Mouse (Mus musculus): ENCODE measurements around the gene 1700018B08Rik. TPM values are rescaled to one million over a fixed set of nuclear protein-coding genes. Genes with fewer than 3 reads are reported as not detected.
A peak's percentile ranks its signal among the peaks of the same experiment; 100 is the strongest.

1700018B08Rik gene
- polyA plus RNA-seq, 1 experiment from 2014 or later = not detected

- H3K27me3 ChIP-seq = no peaks in the 10 kb centered on the region
These were observed 34.7 kb upstream of the 1700018B08Rik start, which contains the start of gene Fbxo31 for GRCm38 (mm10) chr8:121578676-121579451. Gene Fbxo31 (minus strand): TSS chr8:121578806.

GRCm38 (mm10) chr8:121577751-121578675, 33.9 kb upstream of the 1700018B08Rik start:
- 2% methylated on average over 38 of the region's 44 CpGs for WGBS
- peaks cover 43% of the 10 kb centered on the region for H3K4me1 ChIP-seq
- H3K27ac ChIP-seq = peak overlapping the region; percentile 76

More at GRCm38 (mm10) chr8:121578676-121579451, 34.7 kb upstream of the 1700018B08Rik start, which contains the start of gene Fbxo31:
- H3K4me3 ChIP-seq = peak within 1 kb of the TSS; percentile 86
- no peaks in the 10 kb centered on the region for H3K36me3 ChIP-seq
- peak within 1 kb of the TSS; percentile 79 for H3K9ac ChIP-seq
- H3K4me1 ChIP-seq = peaks cover 39% of the 10 kb centered on the region
- peak within 1 kb of the TSS; percentile 76 for H3K27ac ChIP-seq
- H3K9me3 ChIP-seq = no peaks in the 10 kb centered on the region
- ATAC-seq (ENCODE audit: insufficient number of reproducible peaks, low FRiP score, low TSS enrichment, low read depth) = peak; percentile 90
- whole genome bisulfite sequencing = under 1% methylated on average over 60 of the region's 63 CpGs
- peak within 1 kb of the TSS; percentile 66 for H3K4me2 ChIP-seq

GRCm38 (mm10) chr8:121575661-121576060, 31.5 kb upstream of the 1700018B08Rik start:
- Histone ChIP-seq H3K9me3 (no peaks in the 10 kb centered on the region), H3K36me3 (0 out of 2 replicates have a peak, but pooled peaks cover 2% of the 10 kb centered on the region), H3K27me3 (no peaks in the 10 kb centered on the region), H3K27ac (no peak overlapping the region), H3K9ac (no peak overlapping the region), H3K4me2 (no peak overlapping the region), H3K4me1 (peaks cover 47% of the 10 kb centered on the region), H3K4me3 (no peak overlapping the region)
- WGBS = 45% methylated on average over 3 of the region's 3 CpGs
- ATAC-seq (ENCODE audit: insufficient number of reproducible peaks, low FRiP score, low TSS enrichment, low read depth) = no peak

More at GRCm38 (mm10) chr8:121577751-121578675, 33.9 kb upstream of the 1700018B08Rik start:
- no peaks in the 10 kb centered on the region for H3K27me3 ChIP-seq
- no peaks in the 10 kb centered on the region for H3K9me3 ChIP-seq
- peak overlapping the region; percentile 86 for H3K4me3 ChIP-seq
- peak overlapping the region; percentile 79 for H3K9ac ChIP-seq
- peak overlapping the region; percentile 66 for H3K4me2 ChIP-seq
- no peaks in the 10 kb centered on the region for H3K36me3 ChIP-seq
- peak; percentile 57; the same call in 1 of the 2 replicates for ATAC-seq (ENCODE audit: insufficient number of reproducible peaks, low FRiP score, low TSS enrichment, low read depth)

DNA sequence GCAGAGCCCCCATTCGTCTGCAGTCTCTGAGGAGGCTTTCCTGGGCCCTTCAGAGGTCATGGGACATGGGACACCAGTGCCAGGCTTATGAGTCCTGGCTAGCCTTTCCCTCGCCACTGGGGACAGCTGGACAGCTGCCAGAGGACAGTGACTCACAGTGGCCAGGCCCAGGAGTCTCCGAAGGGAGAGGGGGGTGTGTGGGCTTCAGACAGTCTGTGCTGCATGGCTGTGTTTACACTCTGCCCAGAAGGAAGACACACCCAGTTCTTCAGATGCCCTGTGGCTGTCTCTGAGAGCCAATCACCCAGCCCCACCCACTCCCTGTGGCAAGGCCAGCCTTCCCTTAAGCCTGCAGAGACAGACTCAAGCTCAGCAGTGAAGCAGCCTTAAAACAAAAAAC, 29.2 kb upstream of the 1700018B08Rik start:
- H3K27me3 ChIP-seq = no peaks in the 10 kb centered on the region
- H3K9me3 ChIP-seq = no peaks in the 10 kb centered on the region

GRCm38 (mm10) chr8:121572121-121572520, 28.0 kb upstream of the 1700018B08Rik start:
- 0 out of 2 replicates have a peak, but pooled peaks cover 6% of the 10 kb centered on the region for H3K36me3 ChIP-seq
- H3K4me2 ChIP-seq = no peak overlapping the region
- ATAC-seq (ENCODE audit: insufficient number of reproducible peaks, low FRiP score, low TSS enrichment, low read depth) = no peak
- no peaks in the 10 kb centered on the region for H3K27me3 ChIP-seq
- H3K27ac ChIP-seq = no peak overlapping the region
- peaks cover 35% of the 10 kb centered on the region for H3K4me1 ChIP-seq
- H3K4me3 ChIP-seq = no peak overlapping the region
- WGBS = 76% methylated on average over 7 of the region's 7 CpGs
- H3K9ac ChIP-seq = no peak overlapping the region
- H3K9me3 ChIP-seq = no peaks in the 10 kb centered on the region

More for the DNA sequence above, 29.2 kb upstream of the 1700018B08Rik start:
- no peak for ATAC-seq (ENCODE audit: insufficient number of reproducible peaks, low FRiP score, low TSS enrichment, low read depth)
- Histone ChIP-seq H3K36me3 (0 out of 2 replicates have a peak, but pooled peaks cover 6% of the 10 kb centered on the region), H3K4me3 (no peak overlapping the region), H3K9ac (no peak overlapping the region), H3K27ac (no peak overlapping the region), H3K4me2 (no peak overlapping the region), H3K4me1 (peaks cover 42% of the 10 kb centered on the region)
- 42% methylated on average over 3 of the region's 3 CpGs for WGBS

GRCm38 (mm10) chr8:121570801-121571200, 26.7 kb upstream of the 1700018B08Rik start:
- Histone ChIP-seq H3K27me3 (no peaks in the 10 kb centered on the region), H3K27ac (no peak overlapping the region), H3K9me3 (no peaks in the 10 kb centered on the region), H3K4me2 (no peak overlapping the region), H3K4me3 (no peak overlapping the region), H3K36me3 (0 out of 2 replicates have a peak, but pooled peaks cover 6% of the 10 kb centered on the region), H3K4me1 (peaks cover 22% of the 10 kb centered on the region), H3K9ac (no peak overlapping the region)
- 86% methylated on average over 17 of the region's 17 CpGs for WGBS
- no peak for ATAC-seq (ENCODE audit: insufficient number of reproducible peaks, low FRiP score, low TSS enrichment, low read depth)

GRCm38 (mm10) chr8:121570335-121570734, 26.2 kb upstream of the 1700018B08Rik start:
- no peaks in the 10 kb centered on the region for H3K9me3 ChIP-seq
- no peak for ATAC-seq (ENCODE audit: insufficient number of reproducible peaks, low FRiP score, low TSS enrichment, low read depth)

GRCm38 (mm10) chr8:121568321-121568720, 24.2 kb upstream of the 1700018B08Rik start:
- 68% methylated on average over 6 of the region's 6 CpGs for WGBS
- H3K9me3 ChIP-seq = no peaks in the 10 kb centered on the region
- no peak overlapping the region for H3K9ac ChIP-seq
- no peak for ATAC-seq (ENCODE audit: insufficient number of reproducible peaks, low FRiP score, low TSS enrichment, low read depth)
- no peaks in the 10 kb centered on the region for H3K27me3 ChIP-seq
- H3K36me3 ChIP-seq = peaks cover 12% of the 10 kb centered on the region; the same call in 1 of the 2 replicates
- no peak overlapping the region for H3K4me3 ChIP-seq
- peaks cover 7% of the 10 kb centered on the region for H3K4me1 ChIP-seq
- H3K4me2 ChIP-seq = no peak overlapping the region
- H3K27ac ChIP-seq = no peak overlapping the region

More at GRCm38 (mm10) chr8:121570335-121570734, 26.2 kb upstream of the 1700018B08Rik start:
- 84% methylated on average over 21 of the region's 21 CpGs for WGBS
- Histone ChIP-seq H3K9ac (no peak overlapping the region), H3K36me3 (0 out of 2 replicates have a peak, but pooled peaks cover 6% of the 10 kb centered on the region), H3K4me1 (peaks cover 17% of the 10 kb centered on the region), H3K27ac (no peak overlapping the region), H3K4me3 (no peak overlapping the region), H3K4me2 (no peak overlapping the region), H3K27me3 (no peaks in the 10 kb centered on the region)

- Histone ChIP-seq H3K9me3 (no peaks in the 10 kb centered on the region), H3K27me3 (no peaks in the 10 kb centered on the region), H3K4me2 (no peak overlapping the region), H3K27ac (no peak overlapping the region), H3K4me1 (no peaks in the 10 kb centered on the region), H3K9ac (no peak overlapping the region), H3K36me3 (peaks cover 27% of the 10 kb centered on the region), H3K4me3 (no peak overlapping the region)
- WGBS = 80% methylated on average over 6 of the region's 6 CpGs
- no peak for ATAC-seq (ENCODE audit: insufficient number of reproducible peaks, low FRiP score, low TSS enrichment, low read depth)
These were observed 19.6 kb upstream of the 1700018B08Rik start for GRCm38 (mm10) chr8:121563701-121564100.

DNA sequence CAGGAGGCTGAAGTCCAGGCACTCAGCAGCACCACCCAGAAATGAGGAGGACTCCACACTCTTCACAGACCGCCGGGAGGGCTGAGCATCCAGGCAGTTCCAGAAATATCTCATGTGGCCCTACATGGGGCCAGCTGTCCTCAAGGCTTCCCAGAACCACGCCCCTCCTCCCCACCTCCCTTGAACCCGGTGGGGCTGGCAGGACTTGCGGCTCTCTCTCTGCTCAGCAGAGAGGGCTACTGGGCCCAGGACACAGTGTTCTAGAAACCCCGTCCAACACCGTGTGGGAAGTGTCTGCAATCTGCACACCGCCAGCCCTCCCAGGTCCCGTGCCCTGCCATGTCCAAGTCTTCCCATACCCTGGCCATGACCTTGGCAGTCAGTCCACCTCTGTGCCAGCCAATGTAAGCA, 18.8 kb upstream of the 1700018B08Rik start:
- H3K36me3 ChIP-seq = peaks cover 34% of the 10 kb centered on the region
- H3K27me3 ChIP-seq = no peaks in the 10 kb centered on the region
- WGBS = 80% methylated on average over 9 of the region's 9 CpGs
- H3K4me2 ChIP-seq = no peak overlapping the region
- H3K27ac ChIP-seq = 0 out of 2 replicates have a peak overlapping the region, but pooled peaks have one; percentile 27
- no peak overlapping the region for H3K4me3 ChIP-seq
- ATAC-seq (ENCODE audit: insufficient number of reproducible peaks, low FRiP score, low TSS enrichment, low read depth) = no peak
- no peak overlapping the region for H3K9ac ChIP-seq
- H3K9me3 ChIP-seq = no peaks in the 10 kb centered on the region
- H3K4me1 ChIP-seq = no peaks in the 10 kb centered on the region

GRCm38 (mm10) chr8:121561636-121562345, 17.7 kb upstream of the 1700018B08Rik start:
- Histone ChIP-seq H3K27ac (no peak overlapping the region), H3K4me2 (no peak overlapping the region), H3K9ac (0 out of 2 replicates have a peak overlapping the region, but pooled peaks have one; percentile 0), H3K27me3 (no peaks in the 10 kb centered on the region), H3K4me3 (no peak overlapping the region), H3K9me3 (no peaks in the 10 kb centered on the region), H3K4me1 (no peaks in the 10 kb centered on the region), H3K36me3 (peaks cover 39% of the 10 kb centered on the region)
- ATAC-seq (ENCODE audit: insufficient number of reproducible peaks, low FRiP score, low TSS enrichment, low read depth) = no peak; the same call in 1 of the 2 replicates
- WGBS = 80% methylated on average over 16 of the region's 16 CpGs
